Mouse (Mus musculus) cortical plate, adult 2 months (tissue): Measurements from ENCODE around the gene Evx1. TPM values are rescaled to one million over a fixed set of nuclear protein-coding genes. Genes with fewer than 3 reads are reported as not detected.

Experiments
- H3K27ac ChIP-seq: fragments of 200-500 bp; 2 replicates; pipeline ENCODE4 v1.5.1; 2012; ENCODE audit warnings: low read length, control low read depth, inconsistent platforms; ENCODE audit not compliant: insufficient read depth
- H3K4me1 ChIP-seq: fragments of 200-500 bp; 2 replicates; pipeline ENCODE4 v1.6.1; 2011; ENCODE audit warnings: low read length; ENCODE audit not compliant: control insufficient read depth, insufficient read depth
- H3K4me3 ChIP-seq: fragments of 200-500 bp; 2 replicates; pipeline ENCODE4 v1.5.1; 2011; ENCODE audit warnings: mild to moderate bottlenecking, low read length, control low read depth; ENCODE audit not compliant: insufficient read depth
- CTCF ChIP-seq: fragments of 200-500 bp; IDR thresholded peaks from 2 replicates; pipeline ENCODE4 v1.5.1; 2011; ENCODE audit warnings: mild to moderate bottlenecking, control low read depth, low read length; ENCODE audit not compliant: insufficient read depth; ENCODE audit errors: extremely low read depth
- POLR2A ChIP-seq: fragments of 200-500 bp; IDR thresholded peaks from 2 replicates; pipeline ENCODE4 v1.6.1; 2011; ENCODE audit warnings: mild to moderate bottlenecking, low read length, control low read depth; ENCODE audit not compliant: insufficient read depth; ENCODE audit errors: extremely low read depth
- polyA plus RNA-seq: library from polyadenylated mRNA; depleted of rRNA; stranded (reverse); fragments of >200 nt; gene quantifications from 2 replicates; pipeline ENCODE4 v1.2.3, GENCODE M21; 2012

Evx1 gene
- polyA plus RNA-seq, 1 experiment, result not detected

DNA sequence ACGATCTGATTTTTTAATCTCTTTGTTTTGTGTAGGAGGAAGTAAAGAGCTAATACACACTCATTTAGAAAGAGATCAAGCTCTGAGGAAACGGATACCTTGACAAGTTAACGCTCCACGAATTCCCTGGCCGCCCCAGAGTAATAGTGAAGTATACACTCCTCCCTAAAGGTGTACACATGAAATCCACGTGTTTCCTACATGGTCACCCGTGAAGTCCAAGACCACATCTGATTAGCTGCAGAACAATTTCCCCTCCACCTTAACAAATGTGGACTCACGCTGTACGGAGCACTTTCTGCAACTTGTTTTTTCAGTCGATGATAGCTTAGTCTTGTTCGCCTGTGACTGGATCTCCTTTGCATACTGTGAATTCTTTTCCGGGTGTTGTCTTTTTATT is 23.1 kb upstream of the Evx1 start:
- no peak for TF ChIP-seq CTCF
- no peak for TF ChIP-seq POLR2A
- Histone ChIP-seq H3K4me1 (no peaks in the 10 kb centered on the region), H3K27ac (no peak overlapping the region), H3K4me3 (no peak overlapping the region)

DNA sequence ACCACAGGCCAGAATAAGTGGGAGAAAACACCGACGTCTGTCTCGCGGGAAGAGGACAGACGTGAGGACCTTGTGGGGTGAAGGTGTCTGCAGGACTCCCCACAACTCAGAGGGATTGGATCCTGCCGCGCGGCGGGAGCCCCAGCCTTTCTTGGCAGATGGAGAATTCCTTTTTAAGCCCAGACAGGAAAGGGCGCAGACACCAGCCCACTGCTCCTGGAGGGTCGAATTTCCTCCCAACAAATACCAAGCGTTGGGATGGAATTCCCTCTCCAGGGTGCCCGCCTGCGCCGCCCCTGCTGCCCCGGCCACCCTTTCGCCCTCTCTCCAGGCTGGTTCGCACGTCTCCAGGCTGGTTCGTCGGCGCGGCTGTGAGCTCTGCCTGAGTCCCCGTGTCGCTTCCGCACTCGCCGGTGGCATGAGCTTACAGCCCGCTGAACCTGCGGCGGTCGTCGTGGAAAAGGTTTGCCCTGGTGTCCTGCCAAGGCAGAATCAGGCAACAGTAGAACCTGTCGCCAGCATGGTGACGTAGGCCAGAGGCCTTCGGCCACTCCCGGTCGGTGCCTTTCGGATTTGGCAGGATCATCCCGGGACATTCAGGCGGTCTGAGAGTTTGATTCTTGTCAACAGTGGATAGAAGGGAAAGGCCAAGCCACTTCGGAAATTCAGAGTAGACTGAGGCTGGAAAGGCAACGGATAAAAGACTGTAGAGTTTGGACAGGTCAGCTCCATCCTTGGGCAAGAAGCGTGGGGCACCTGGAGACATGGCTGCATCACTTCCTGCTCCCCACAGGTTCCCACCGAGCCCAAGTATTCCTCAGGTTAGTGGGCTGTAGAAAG is 22.1 kb upstream of the Evx1 start:
- Histone ChIP-seq H3K4me1 (no peaks in the 10 kb centered on the region), H3K4me3 (no peak overlapping the region), H3K27ac (no peak overlapping the region)
- TF ChIP-seq POLR2A, result no peak
- TF ChIP-seq CTCF, result no peak

DNA sequence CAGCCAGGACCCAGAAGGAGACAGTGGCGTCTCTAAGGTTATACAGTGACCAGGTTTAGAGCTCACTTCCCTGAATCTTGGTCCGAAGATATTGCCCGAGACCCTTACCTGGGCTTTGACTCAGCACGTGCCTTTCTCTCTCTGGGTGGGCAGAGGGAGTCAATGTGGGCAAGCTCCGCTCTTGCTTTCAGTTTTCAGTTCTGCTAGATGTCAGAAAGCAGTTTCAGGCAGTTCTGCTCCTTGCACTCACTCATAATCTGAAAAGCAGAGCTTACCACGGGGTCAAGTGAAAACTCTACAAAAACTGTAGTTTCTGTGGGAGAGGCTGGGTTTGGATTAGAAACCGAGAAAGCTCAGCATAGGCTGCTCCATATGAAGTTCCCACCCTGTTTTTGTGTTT is 21.0 kb upstream of the Evx1 start:
- Histone ChIP-seq H3K4me3 (no peak overlapping the region), H3K4me1 (no peaks in the 10 kb centered on the region), H3K27ac (no peak overlapping the region)
- TF ChIP-seq POLR2A, result no peak
- no peak for TF ChIP-seq CTCF

DNA sequence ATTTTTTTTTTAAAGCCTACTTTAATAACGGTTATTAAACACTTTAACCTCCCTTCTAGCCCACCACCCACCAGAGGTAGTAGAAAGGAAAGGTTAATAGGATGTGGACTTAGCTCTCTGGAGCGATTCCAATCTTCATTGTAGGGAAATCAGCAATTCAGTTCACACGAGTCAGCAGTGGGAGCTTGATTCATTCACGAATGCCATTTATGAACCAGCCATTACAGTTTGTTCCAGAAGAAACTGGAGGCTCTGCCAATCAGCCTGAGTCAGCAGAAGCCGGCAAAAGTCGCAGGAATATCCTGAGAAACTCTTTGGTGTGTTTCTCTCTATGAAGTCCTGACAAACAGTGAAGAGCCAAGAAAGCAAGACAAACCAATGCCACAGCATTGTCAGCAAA is 18.7 kb upstream of the Evx1 start:
- Histone ChIP-seq H3K4me1 (no peaks in the 10 kb centered on the region), H3K27ac (no peak overlapping the region), H3K4me3 (no peak overlapping the region)
- TF ChIP-seq POLR2A, result no peak
- TF ChIP-seq CTCF, result no peak

DNA sequence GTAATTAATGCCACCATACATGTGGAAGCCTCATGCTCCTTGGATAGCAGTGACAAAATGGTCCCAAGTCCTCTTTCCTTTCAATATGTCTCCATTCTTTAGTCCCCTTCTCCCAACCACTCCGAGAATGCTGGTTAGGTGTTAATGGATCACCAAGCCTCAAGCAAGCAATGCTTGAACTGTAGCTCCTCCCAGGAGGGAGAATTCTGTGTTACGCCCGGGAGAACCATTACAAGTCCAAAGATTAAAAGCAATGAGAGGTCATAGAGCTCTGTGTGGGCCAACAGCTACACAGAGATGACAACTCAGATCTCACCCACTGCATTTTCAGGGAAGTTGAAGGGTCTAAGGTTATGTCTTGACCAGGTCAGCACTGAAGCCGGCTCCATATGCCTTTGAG is 14.8 kb upstream of the Evx1 start:
- Histone ChIP-seq H3K4me1 (no peaks in the 10 kb centered on the region), H3K27ac (no peak overlapping the region), H3K4me3 (no peak overlapping the region)
- TF ChIP-seq POLR2A (no peak), CTCF (no peak)

DNA sequence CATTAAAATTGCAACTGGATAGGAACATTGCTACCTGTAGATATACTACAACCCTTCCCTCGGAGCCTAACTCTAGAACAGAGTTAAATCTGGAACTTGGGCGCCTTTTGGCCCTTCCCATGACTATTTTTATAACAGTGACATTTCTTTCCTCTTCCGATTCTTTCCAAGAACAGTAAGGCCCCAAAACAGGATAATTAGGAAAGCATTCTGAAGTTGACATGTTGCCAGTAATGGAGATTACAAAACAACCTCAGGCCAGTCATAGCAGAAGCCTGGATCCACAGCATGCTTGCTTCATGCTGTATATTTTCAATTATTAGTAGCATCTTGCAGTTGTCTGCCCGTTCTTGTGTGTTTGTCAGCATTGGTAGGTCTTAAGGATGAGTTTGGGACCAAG is 12.5 kb upstream of the Evx1 start:
- TF ChIP-seq POLR2A, result no peak
- no peak for TF ChIP-seq CTCF
- Histone ChIP-seq H3K4me1 (no peaks in the 10 kb centered on the region), H3K4me3 (no peak overlapping the region), H3K27ac (no peak overlapping the region)

DNA sequence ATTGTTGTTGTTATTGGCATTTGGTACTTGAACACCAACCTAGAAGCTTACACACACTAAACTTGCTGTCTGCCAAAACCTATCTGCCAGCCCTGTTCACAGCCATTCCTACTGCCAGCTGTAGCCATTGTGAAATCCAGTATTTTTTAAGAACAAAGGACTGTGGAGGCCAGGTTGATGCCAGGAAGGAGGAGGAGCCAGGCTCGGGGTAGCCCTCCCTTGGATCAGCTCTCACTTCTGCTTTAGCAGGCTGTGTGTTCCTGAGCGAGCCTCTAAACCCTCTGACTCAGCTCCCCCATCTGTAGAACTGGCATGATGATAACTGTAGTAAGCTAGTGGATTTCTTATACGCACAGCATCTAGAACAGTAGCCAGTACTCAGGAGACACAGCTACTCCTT is 9.9 kb upstream of the Evx1 start:
- TF ChIP-seq CTCF (no peak), POLR2A (no peak)
- H3K4me1 ChIP-seq, result no peaks in the 10 kb centered on the region
- no peak overlapping the region for H3K27ac ChIP-seq
- H3K4me3 ChIP-seq, result no peak overlapping the region

DNA sequence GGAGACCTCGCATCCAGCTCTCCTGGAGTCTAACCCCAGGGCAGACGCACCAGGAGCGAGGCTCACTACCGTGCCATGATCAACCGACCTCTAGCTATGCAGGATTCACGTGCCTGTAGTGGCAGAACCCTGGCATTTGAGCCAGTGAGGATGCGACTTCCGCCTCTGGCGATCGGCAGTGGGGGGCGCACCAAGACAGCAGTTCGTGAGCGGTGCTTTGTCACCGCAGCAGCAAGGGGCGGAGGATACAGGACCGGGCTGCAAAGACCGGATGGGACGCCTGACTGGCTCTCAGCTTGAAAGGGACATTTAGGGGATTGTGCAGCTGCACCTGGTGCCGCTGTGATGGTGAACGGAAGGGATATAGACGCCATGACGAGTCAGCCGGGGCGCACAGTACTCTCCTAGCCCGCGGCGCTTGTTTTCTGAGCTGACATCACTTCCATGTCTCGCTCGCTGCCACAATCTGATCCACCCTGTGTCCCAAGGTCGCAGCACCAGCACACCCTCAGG is 7.4 kb upstream of the Evx1 start:
- Histone ChIP-seq H3K4me3 (peak overlapping the region; percentile 32), H3K4me1 (no peaks in the 10 kb centered on the region), H3K27ac (no peak overlapping the region)
- TF ChIP-seq CTCF (peak; percentile 63), POLR2A (no peak)

DNA sequence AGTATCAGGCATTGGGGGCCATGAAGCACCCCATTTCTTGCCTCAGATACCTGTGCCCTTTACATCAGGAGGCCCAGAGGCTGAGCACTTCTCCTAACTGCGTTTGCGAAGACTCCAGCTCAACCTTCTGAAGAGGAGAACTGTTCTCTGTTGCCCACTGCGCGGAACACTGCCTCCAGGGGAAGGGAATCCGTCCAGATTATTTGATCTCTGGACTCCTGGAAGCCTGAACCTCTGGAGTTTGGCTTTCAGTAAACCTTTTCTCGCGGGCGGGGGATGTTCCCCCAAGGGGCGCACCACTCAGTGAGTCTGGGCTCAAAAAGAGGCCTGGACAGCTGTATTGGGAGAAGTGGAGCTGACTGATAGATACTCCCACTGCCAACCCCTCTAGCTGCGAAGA is 3.5 kb upstream of the Evx1 start:
- no peak overlapping the region for H3K4me3 ChIP-seq
- TF ChIP-seq POLR2A, result no peak
- no peak overlapping the region for H3K27ac ChIP-seq
- no peaks in the 10 kb centered on the region for H3K4me1 ChIP-seq

DNA sequence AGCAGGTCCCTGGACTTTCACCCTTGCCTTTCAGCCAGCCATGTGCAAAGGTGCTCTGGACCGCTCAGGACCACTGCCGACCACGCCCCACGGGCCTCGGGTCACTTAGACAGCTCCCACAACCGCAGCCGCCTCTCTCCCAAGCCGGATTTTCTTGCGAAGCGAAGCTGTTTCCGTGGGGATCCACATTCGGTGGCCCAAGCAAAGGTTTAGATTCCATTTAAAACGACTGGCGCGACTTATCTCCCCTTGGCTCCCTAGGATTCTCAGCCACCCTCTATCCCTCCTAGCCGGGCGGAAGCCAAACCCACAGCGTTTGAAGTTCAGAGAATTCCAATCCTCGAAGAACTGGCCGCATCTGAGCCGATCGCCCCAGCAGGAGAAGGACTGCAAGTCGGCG is 2.9 kb upstream of the Evx1 start:
- Histone ChIP-seq H3K27ac (no peak overlapping the region), H3K4me1 (no peaks in the 10 kb centered on the region), H3K4me3 (no peak overlapping the region)
- TF ChIP-seq POLR2A, result no peak
- no peak for TF ChIP-seq CTCF
